ENCODE assay signal across 21 mouse cellular contexts in genomic region chr8:111501724-111502464, GRCm38 (mm10). TPM values are rescaled to one million over a fixed set of nuclear protein-coding genes. Genes with fewer than 3 reads are reported as not detected.
DNase-seq lines count a peak whose midpoint lies in the region; ATAC-seq lines count a peak whose summit lies in the region.
"Had no signal": no experiment of that assay in that cellular context is flagged by ENCODE, and none has a peak within 500 bp of the region (broad histone marks: within the 10 kb centered on the region; RNA-seq: fewer than 3 reads in every experiment).

No protein-coding gene starts in this region.

- peak overlapping the region; percentile 60 for H3K27ac ChIP-seq in heart, embryonic 11.5 days (ENCODE audit: low read depth, low read length)
- H3K27ac ChIP-seq: left cerebral cortex, adult 2 months; limb, embryonic 12.5 days had no signal

- peak; percentile 40 to 58 for DNase-seq in heart, adult 18-20 months
- no peak for DNase-seq in heart, postnatal 36 days
- peak; percentile 61 for DNase-seq in 416B (ENCODE audit: low read depth)
- DNase-seq in heart, postnatal 4 days = peak; percentile 13
- no peak for DNase-seq in cerebellum, postnatal 4 days (ENCODE audit: low spot score in 2 of 2)
- DNase-seq in adrenal gland, adult 18-20 months (ENCODE audit: low spot score in 2 of 2) = no peak
- DNase-seq in adrenal gland, adult (ENCODE audit: inconsistent age in 2 of 2, low spot score in 1 of 2) = no peak
- DNase-seq: adrenal gland, postnatal 25 days; cerebellum, adult 2 months; gastrocnemius, postnatal 14 days; kidney, postnatal 10 days; lung, embryonic 14.5 days; retina, postnatal 1 day; right cerebral cortex, postnatal 4 days; thymus, postnatal 14 days had no signal

- peak overlapping the region; percentile 40 for H3K4me2 ChIP-seq in heart, embryonic 11.5 days
- H3K4me2 ChIP-seq: limb, embryonic 12.5 days; lung, embryonic 14.5 days had no signal

- 28% methylated on average over 11 of the region's 11 CpGs for WGBS in heart, embryonic 11.5 days (ENCODE audit: insufficient replicate concordance)

- H3K4me3 ChIP-seq in heart, embryonic 11.5 days (ENCODE audit: low read depth, low read length) = no peak overlapping the region
- H3K4me3 ChIP-seq: left cerebral cortex, adult 2 months; limb, embryonic 12.5 days; megakaryocyte, embryonic 14.5 days had no signal

- peaks cover 11% of the 10 kb centered on the region for H3K4me1 ChIP-seq in heart, embryonic 11.5 days (ENCODE audit: control insufficient read depth, insufficient read depth, low read length)
- H3K4me1 ChIP-seq: limb, embryonic 12.5 days had no signal

- H3K9ac ChIP-seq in heart, embryonic 11.5 days (ENCODE audit: low read depth, low read length) = 0 out of 2 replicates have a peak overlapping the region, but pooled peaks have one; percentile 22
- H3K9ac ChIP-seq: limb, embryonic 12.5 days; lung, embryonic 14.5 days had no signal

- intact Hi-C loops in heart, postnatal 36 days (cut with DNase I) = no loop called here

- ATAC-seq in heart, embryonic 11.5 days (replicated peaks; ENCODE audit: insufficient number of reproducible peaks, low FRiP score, low TSS enrichment) = no peak
- ATAC-seq: inflammation-experienced regulatory T-cells, adult 6 months; midbrain, embryonic 16.5 days had no signal

- H3K36me3 ChIP-seq in heart, embryonic 11.5 days (ENCODE audit: control insufficient read depth, insufficient read depth, low read length) = peaks cover 6% of the 10 kb centered on the region; the same call in 1 of the 2 replicates

- H3K27me3 ChIP-seq in heart, embryonic 11.5 days (ENCODE audit: control insufficient read depth, insufficient read depth, low read length) = 0 out of 2 replicates have a peak, but pooled peaks cover 3% of the 10 kb centered on the region
- H3K27me3 ChIP-seq: limb, embryonic 12.5 days; megakaryocyte, embryonic 14.5 days had no signal

- H3K9me3 ChIP-seq in heart, embryonic 11.5 days (replicated peaks; ENCODE audit: control insufficient read depth, low read length) = no peaks in the 10 kb centered on the region
- H3K9me3 ChIP-seq: limb, embryonic 12.5 days; megakaryocyte, embryonic 14.5 days had no signal

RNA-seq across cellular contexts. Expression of gene Wdr59, which starts 20.0 kb away (rescaled TPM):
- 1 to 10 TPM; 7.1 to 7.8 TPM for total RNA-seq in heart, adult 18-20 months (2021)
- total RNA-seq in heart, postnatal 36 days (2021) = 1 to 10 TPM; 7.4 to 8.5 TPM
- 2.5 and 4.2 TPM in 2 replicates for polyA plus RNA-seq in heart, embryonic 11.5 days (2014; fragmentation: Nextera tagmentation; extraction: Ambion mirVana)
- total RNA-seq in heart, postnatal 4 days (2021) = 1 to 10 TPM; 8.5 to 9.0 TPM
- total RNA-seq in adrenal gland, adult 18-20 months (2021) = 10 to 100 TPM in 1 of 2 experiments, 1 to 10 TPM in 1; 9.2 to 10.3 TPM

RNA-seq across cellular contexts. Expression of gene Znrf1, which starts 34.0 kb away (rescaled TPM):
- 10 to 100 TPM; 52.5 to 66.6 TPM for total RNA-seq in heart, adult 18-20 months (2021)
- total RNA-seq in heart, postnatal 36 days (2021) = 10 to 100 TPM; 56.4 to 59.3 TPM
- polyA plus RNA-seq in heart, embryonic 11.5 days (2014; fragmentation: Nextera tagmentation; extraction: Ambion mirVana) = 23.1 and 23.7 TPM in 2 replicates
- total RNA-seq in heart, postnatal 4 days (2021) = 10 to 100 TPM; 60.1 to 60.5 TPM
- total RNA-seq in adrenal gland, adult 18-20 months (2021) = 10 to 100 TPM; 31.0 to 36.3 TPM

Comparison
In these comparisons a context has a peak if more than half of its experiments do, and no peak if none do; other contexts are left out.
1. DNase-seq: peak in heart, adult 18-20 months (2 of 2), 416B (single experiment) and heart, postnatal 4 days (single experiment); none in heart, postnatal 36 days (0 of 2), cerebellum, postnatal 4 days (0 of 2), adrenal gland, adult 18-20 months (0 of 2) and adrenal gland, adult (0 of 2).